In genomic region chr4:43969373-43969772, GRCm38 (mm10) we compare ENCODE assay signal across 9 mouse cellular contexts. TPM values are rescaled to one million over a fixed set of nuclear protein-coding genes. Genes with fewer than 3 reads are reported as not detected.
A peak's percentile ranks its signal among the peaks of the same experiment; 100 is the strongest.
DNase-seq lines count a peak whose midpoint lies in the region; ATAC-seq lines count a peak whose summit lies in the region.
"Had no signal": no experiment of that assay in that cellular context is flagged by ENCODE, and none has a peak within 500 bp of the region (broad histone marks: within the 10 kb centered on the region; RNA-seq: fewer than 3 reads in every experiment).

No protein-coding gene starts in this region.

- peak; percentile 58; the same call in 1 of the 2 replicates for ATAC-seq in forebrain, embryonic 13.5 days
- ATAC-seq in neural tube, embryonic 13.5 days (ENCODE audit: low read depth), result no peak

- no peak overlapping the region for H3K4me3 ChIP-seq in forebrain, embryonic 13.5 days
- H3K4me3 ChIP-seq in neural tube, embryonic 13.5 days, result no peak overlapping the region
- H3K4me3 ChIP-seq: embryonic facial prominence, embryonic 15.5 days had no signal

- peak overlapping the region; percentile 9; the same call in 1 of the 2 replicates for H3K9ac ChIP-seq in forebrain, embryonic 13.5 days
- H3K9ac ChIP-seq in neural tube, embryonic 13.5 days, result peak overlapping the region; percentile 38; the same call in 1 of the 2 replicates
- H3K9ac ChIP-seq: embryonic facial prominence, embryonic 15.5 days had no signal

- H3K9me3 ChIP-seq in forebrain, embryonic 13.5 days (replicated peaks), result no peaks in the 10 kb centered on the region
- H3K9me3 ChIP-seq in neural tube, embryonic 13.5 days, result no peaks in the 10 kb centered on the region
- H3K9me3 ChIP-seq: embryonic facial prominence, embryonic 15.5 days had no signal

- peak; percentile 62 for DNase-seq in kidney, postnatal 10 days
- no peak for DNase-seq in kidney, adult 9 months
- peak; percentile 75 for DNase-seq in R1 (ENCODE audit: low read depth, low spot score)
- no peak for DNase-seq in right cerebral cortex, postnatal 10 days (ENCODE audit: low spot score in 2 of 2)
- DNase-seq in thymus, postnatal 25 days, result no peak

- H3K4me2 ChIP-seq in forebrain, embryonic 13.5 days, result 0 out of 2 replicates have a peak overlapping the region, but pooled peaks have one; percentile 7
- H3K4me2 ChIP-seq in neural tube, embryonic 13.5 days, result no peak overlapping the region
- H3K4me2 ChIP-seq: embryonic facial prominence, embryonic 15.5 days had no signal

- 21% methylated on average over 4 of the region's 4 CpGs for WGBS in forebrain, embryonic 13.5 days
- WGBS in neural tube, embryonic 13.5 days, result 17% methylated on average over 4 of the region's 4 CpGs

- H3K4me1 ChIP-seq in forebrain, embryonic 13.5 days, result peaks cover 27% of the 10 kb centered on the region
- peaks cover 45% of the 10 kb centered on the region for H3K4me1 ChIP-seq in neural tube, embryonic 13.5 days (replicated peaks)

- peak overlapping the region; percentile 10; the same call in 1 of the 2 replicates for H3K27ac ChIP-seq in forebrain, embryonic 13.5 days
- H3K27ac ChIP-seq in neural tube, embryonic 13.5 days (replicated peaks), result 0 out of 2 replicates have a peak overlapping the region, but pooled peaks have one; percentile 28
- H3K27ac ChIP-seq: embryonic facial prominence, embryonic 15.5 days had no signal

- H3K27me3 ChIP-seq in forebrain, embryonic 13.5 days, result no peaks in the 10 kb centered on the region
- H3K27me3 ChIP-seq in neural tube, embryonic 13.5 days, result no peaks in the 10 kb centered on the region
- H3K27me3 ChIP-seq: embryonic facial prominence, embryonic 15.5 days had no signal

- peaks cover 4% of the 10 kb centered on the region; the same call in 1 of the 2 replicates for H3K36me3 ChIP-seq in forebrain, embryonic 13.5 days (ENCODE audit: poor library complexity, severe bottlenecking)
- H3K36me3 ChIP-seq in neural tube, embryonic 13.5 days, result peaks cover 3% of the 10 kb centered on the region; the same call in 1 of the 2 replicates

RNA-seq across cellular contexts. Expression of gene Glipr2, which starts 12.2 kb away (rescaled TPM):
- 37.1 and 38.7 TPM in 2 replicates for polyA plus RNA-seq in forebrain, embryonic 13.5 days (2015; fragmentation: Nextera tagmentation; extraction: Ambion mirVana)
- polyA plus RNA-seq in neural tube, embryonic 13.5 days (2015; fragmentation: Nextera tagmentation; extraction: Ambion mirVana), result 70.9 and 81.6 TPM in 2 replicates

RNA-seq across cellular contexts. Expression of gene Ccin, which starts 13.9 kb away (rescaled TPM):
- polyA plus RNA-seq in forebrain, embryonic 13.5 days (2015; fragmentation: Nextera tagmentation; extraction: Ambion mirVana), result not detected in 2 replicates
- polyA plus RNA-seq in neural tube, embryonic 13.5 days (2015; fragmentation: Nextera tagmentation; extraction: Ambion mirVana), result not detected in 2 replicates
- polyA plus RNA-seq: embryonic facial prominence, embryonic 15.5 days; large intestine, adult 2 months had no signal

RNA-seq across cellular contexts. Expression of gene Clta, which starts 34.9 kb away (rescaled TPM):
- polyA plus RNA-seq in forebrain, embryonic 13.5 days (2015; fragmentation: Nextera tagmentation; extraction: Ambion mirVana), result 249 and 262 TPM in 2 replicates
- polyA plus RNA-seq in neural tube, embryonic 13.5 days (2015; fragmentation: Nextera tagmentation; extraction: Ambion mirVana), result 346 and 355 TPM in 2 replicates

Comparison
In these comparisons a context has a peak if more than half of its experiments do, and no peak if none do; other contexts are left out.
1. DNase-seq: peak in kidney, postnatal 10 days (single experiment) and R1 (single experiment); none in kidney, adult 9 months (single experiment), right cerebral cortex, postnatal 10 days (0 of 2) and thymus, postnatal 25 days (single experiment).